Mouse (Mus musculus) spleen, adult 2 months (tissue): ENCODE data around the gene 2510039O18Rik.

Experiments used
- CTCF ChIP-seq: fragments of 200-500 bp; IDR thresholded peaks from 2 replicates; pipeline ENCODE4 v1.5.1; 2011; ENCODE audit warnings: mild to moderate bottlenecking, inconsistent platforms; ENCODE audit not compliant: insufficient read depth, insufficient read length, insufficient replicate concordance; ENCODE audit errors: extremely low read depth
- POLR2A ChIP-seq: fragments of 200-500 bp; IDR thresholded peaks from 2 replicates; pipeline ENCODE4 v1.6.1; 2011; ENCODE audit warnings: low read depth, low read length, inconsistent platforms

- no peak for TF ChIP-seq POLR2A
- TF ChIP-seq CTCF = no peak
Measured at GRCm38 (mm10) chr4:147934611-147935010, 6.1 kb upstream of the 2510039O18Rik start.
